Mouse (Mus musculus) kidney, postnatal 4 days (tissue): ENCODE measurements at regions not wholly inside any gene's neighbourhood (a gene's known extent, or its start where the extent isn't known, plus 50 kb on each side); places are given as distances from the start of the nearest gene placed in this dataset.

ENCODE experiments used
- DNase-seq, 2 experiments: peaks; one replicate each; pipeline ENCODE4 v3.0.0; 2021; ENCODE audit warnings: mixed read lengths in 2 of 2

- peak; percentile 2 to 3 for DNase-seq
Measured at GRCm38 (mm10) chr5:79275346-79275745, 1744.6 kb upstream of the Adgrl3 start.

GRCm38 (mm10) chr5:79300001-79300723 lies 1719.8 kb upstream of the Adgrl3 start:
- DNase-seq = no peak

- no peak for DNase-seq
Measured at GRCm38 (mm10) chr5:79306181-79306580, 1713.8 kb upstream of the Adgrl3 start.
